Mouse (Mus musculus): ENCODE results near the gene Rnf144b. TPM values are rescaled to one million over a fixed set of nuclear protein-coding genes. Genes with fewer than 3 reads are reported as not detected.

Gene Rnf144b
- polyA plus RNA-seq, 1 experiment from 2014 or later, result 1.3 TPM

DNA sequence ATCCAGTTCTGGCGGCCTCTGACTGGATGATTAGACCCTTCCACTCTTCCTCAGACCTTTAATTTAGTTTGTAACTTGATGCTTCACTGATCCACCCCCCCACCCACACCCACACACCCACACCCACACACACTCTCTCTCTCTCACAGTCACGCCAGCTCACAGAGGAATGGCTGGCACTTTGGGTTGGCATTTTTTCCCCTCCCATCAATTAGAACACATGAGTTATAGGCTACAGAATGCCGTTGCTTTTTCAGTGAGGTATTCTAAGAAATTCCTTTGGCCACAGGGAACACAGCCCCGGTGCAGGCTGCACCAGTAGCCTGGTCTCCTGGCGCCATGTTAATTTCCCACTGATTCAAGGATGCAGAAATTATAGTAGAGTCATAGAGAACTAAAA is 3.1 kb downstream of the Rnf144b start:
- 75% methylated on average over 5 of the region's 5 CpGs for WGBS
- Histone ChIP-seq H3K9ac (no peak overlapping the region), H3K9me3 (no peaks in the 10 kb centered on the region), H3K4me2 (no peak overlapping the region), H3K36me3 (no peaks in the 10 kb centered on the region), H3K4me3 (no peak overlapping the region), H3K27ac (no peak overlapping the region), H3K27me3 (peaks cover 25% of the 10 kb centered on the region), H3K4me1 (peaks cover 11% of the 10 kb centered on the region)
- no peak for ATAC-seq (ENCODE audit: borderline replicate concordance, extremely low read depth, low FRiP score, low TSS enrichment)

GRCm38 (mm10) chr13:47129090-47129489 is 6.6 kb downstream of the Rnf144b start:
- Histone ChIP-seq H3K4me2 (no peak overlapping the region), H3K36me3 (no peaks in the 10 kb centered on the region), H3K4me3 (no peak overlapping the region), H3K9me3 (no peaks in the 10 kb centered on the region), H3K27ac (no peak overlapping the region), H3K27me3 (no peaks in the 10 kb centered on the region; the same call in 1 of the 2 replicates), H3K4me1 (no peaks in the 10 kb centered on the region), H3K9ac (no peak overlapping the region)
- WGBS, result 63% methylated on average over 4 of the region's 4 CpGs
- ATAC-seq (ENCODE audit: borderline replicate concordance, extremely low read depth, low FRiP score, low TSS enrichment), result no peak

DNA sequence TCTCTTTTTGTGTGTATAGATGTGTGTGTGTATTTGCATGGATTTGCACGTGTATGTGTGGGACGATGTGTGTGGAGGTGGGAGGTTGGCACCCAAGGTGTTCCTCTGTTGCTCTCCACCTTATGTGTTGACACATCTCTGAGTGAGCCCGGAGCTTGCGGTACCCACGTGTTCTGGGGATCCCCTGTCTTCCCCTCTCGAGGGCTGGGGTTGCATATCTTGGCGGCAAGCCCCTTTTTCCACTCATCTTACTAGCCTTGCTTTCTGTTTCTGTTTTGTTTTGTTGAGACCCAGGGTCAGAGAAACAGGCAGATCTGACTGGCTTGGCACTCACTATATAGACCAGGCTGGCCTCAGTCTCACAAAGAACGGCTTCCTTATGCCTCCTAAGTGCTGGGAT is 10.6 kb downstream of the Rnf144b start:
- Histone ChIP-seq H3K9ac (no peak overlapping the region), H3K4me3 (no peak overlapping the region), H3K9me3 (no peaks in the 10 kb centered on the region), H3K27ac (no peak overlapping the region), H3K4me1 (no peaks in the 10 kb centered on the region), H3K27me3 (no peaks in the 10 kb centered on the region; the same call in 1 of the 2 replicates), H3K36me3 (no peaks in the 10 kb centered on the region), H3K4me2 (no peak overlapping the region)
- no peak for ATAC-seq (ENCODE audit: borderline replicate concordance, extremely low read depth, low FRiP score, low TSS enrichment)
- 77% methylated on average over 8 of the region's 8 CpGs for WGBS

DNA sequence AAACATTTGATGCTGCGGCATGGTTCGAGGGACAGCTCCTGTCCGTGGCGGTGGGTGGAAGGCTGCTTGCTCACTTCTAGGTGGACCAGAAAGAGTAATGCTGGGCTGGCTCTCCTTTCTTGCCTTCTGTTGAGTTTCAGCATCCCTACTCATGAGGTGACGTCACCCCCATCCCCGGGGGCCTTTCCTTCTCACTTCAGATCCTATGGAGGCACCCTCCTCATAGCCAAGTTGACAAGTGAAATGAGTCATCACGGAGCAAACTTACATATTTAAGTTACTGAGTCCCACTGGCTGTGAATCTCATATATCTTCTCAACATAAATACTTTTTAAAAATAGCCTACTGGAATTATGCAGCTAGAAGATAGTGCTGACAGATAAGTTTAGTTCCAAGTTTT is 12.4 kb downstream of the Rnf144b start:
- Histone ChIP-seq H3K27me3 (no peaks in the 10 kb centered on the region; the same call in 1 of the 2 replicates), H3K36me3 (no peaks in the 10 kb centered on the region), H3K4me2 (no peak overlapping the region), H3K4me1 (no peaks in the 10 kb centered on the region), H3K9ac (no peak overlapping the region), H3K27ac (no peak overlapping the region), H3K4me3 (no peak overlapping the region), H3K9me3 (no peaks in the 10 kb centered on the region)
- WGBS, result 92% methylated on average over 7 of the region's 7 CpGs
- ATAC-seq (ENCODE audit: borderline replicate concordance, extremely low read depth, low FRiP score, low TSS enrichment), result no peak

DNA sequence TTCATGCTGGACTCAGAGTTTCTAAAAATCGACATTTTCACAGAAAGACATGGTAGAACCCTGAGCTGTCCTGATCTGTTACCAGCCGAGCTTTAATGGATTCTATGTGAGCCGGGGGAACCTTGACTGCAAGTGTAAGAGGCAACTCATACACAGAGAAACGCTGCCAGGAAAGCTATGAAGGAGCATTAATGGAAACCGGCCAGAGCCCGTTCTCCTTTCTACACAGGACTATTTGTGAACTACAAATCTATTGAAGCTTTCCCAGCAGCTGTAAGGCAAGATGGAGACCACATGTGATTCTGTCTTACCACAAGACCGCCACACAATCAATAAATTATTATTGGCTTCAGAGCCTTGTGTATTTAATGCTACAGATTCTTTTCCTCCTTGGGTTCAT is 13.3 kb downstream of the Rnf144b start:
- no peaks in the 10 kb centered on the region for H3K36me3 ChIP-seq
- no peak for ATAC-seq (ENCODE audit: borderline replicate concordance, extremely low read depth, low FRiP score, low TSS enrichment)
- H3K4me2 ChIP-seq, result no peak overlapping the region
- H3K4me1 ChIP-seq, result no peaks in the 10 kb centered on the region
- H3K4me3 ChIP-seq, result no peak overlapping the region
- H3K27ac ChIP-seq, result no peak overlapping the region
- no peaks in the 10 kb centered on the region for H3K9me3 ChIP-seq
- no peak overlapping the region for H3K9ac ChIP-seq
- 74% methylated on average over 7 of the region's 7 CpGs for WGBS
- no peaks in the 10 kb centered on the region; the same call in 1 of the 2 replicates for H3K27me3 ChIP-seq

- Histone ChIP-seq H3K9ac (no peak overlapping the region), H3K27me3 (no peaks in the 10 kb centered on the region), H3K36me3 (no peaks in the 10 kb centered on the region), H3K4me2 (no peak overlapping the region), H3K4me3 (no peak overlapping the region), H3K27ac (no peak overlapping the region), H3K4me1 (peaks cover 6% of the 10 kb centered on the region; the same call in 1 of the 2 replicates), H3K9me3 (no peaks in the 10 kb centered on the region)
- ATAC-seq (ENCODE audit: borderline replicate concordance, extremely low read depth, low FRiP score, low TSS enrichment), result no peak
- 65% methylated on average over 6 of the region's 6 CpGs for WGBS
These were observed 20.3 kb downstream of the Rnf144b start for GRCm38 (mm10) chr13:47142764-47143163.

GRCm38 (mm10) chr13:47145939-47146338 is 23.5 kb downstream of the Rnf144b start:
- no peak for ATAC-seq (ENCODE audit: borderline replicate concordance, extremely low read depth, low FRiP score, low TSS enrichment)

GRCm38 (mm10) chr13:47146388-47146787 is 23.9 kb downstream of the Rnf144b start:
- Histone ChIP-seq H3K4me2 (no peak overlapping the region), H3K36me3 (no peaks in the 10 kb centered on the region), H3K9ac (no peak overlapping the region), H3K27ac (no peak overlapping the region), H3K4me1 (peaks cover 10% of the 10 kb centered on the region), H3K4me3 (no peak overlapping the region), H3K9me3 (no peaks in the 10 kb centered on the region), H3K27me3 (no peaks in the 10 kb centered on the region)
- 50% methylated on average over 7 of the region's 7 CpGs for WGBS
- no peak for ATAC-seq (ENCODE audit: borderline replicate concordance, extremely low read depth, low FRiP score, low TSS enrichment)

More at GRCm38 (mm10) chr13:47145939-47146338, 23.5 kb downstream of the Rnf144b start:
- Histone ChIP-seq H3K9ac (no peak overlapping the region), H3K36me3 (no peaks in the 10 kb centered on the region), H3K27me3 (no peaks in the 10 kb centered on the region), H3K9me3 (no peaks in the 10 kb centered on the region), H3K4me1 (peaks cover 10% of the 10 kb centered on the region), H3K27ac (no peak overlapping the region), H3K4me3 (no peak overlapping the region), H3K4me2 (no peak overlapping the region)
- WGBS, result 33% methylated on average over 9 of the region's 9 CpGs

- 44% methylated on average over 11 of the region's 11 CpGs for WGBS
- no peaks in the 10 kb centered on the region for H3K27me3 ChIP-seq
- H3K4me1 ChIP-seq, result peaks cover 10% of the 10 kb centered on the region
- H3K9ac ChIP-seq, result no peak overlapping the region
- ATAC-seq (ENCODE audit: borderline replicate concordance, extremely low read depth, low FRiP score, low TSS enrichment), result no peak
- no peak overlapping the region; the same call in 1 of the 2 replicates for H3K4me2 ChIP-seq
- H3K4me3 ChIP-seq, result no peak overlapping the region
- no peaks in the 10 kb centered on the region for H3K9me3 ChIP-seq
- H3K36me3 ChIP-seq, result no peaks in the 10 kb centered on the region
- no peak overlapping the region for H3K27ac ChIP-seq
These were observed 26.1 kb downstream of the Rnf144b start for GRCm38 (mm10) chr13:47148573-47148972.

DNA sequence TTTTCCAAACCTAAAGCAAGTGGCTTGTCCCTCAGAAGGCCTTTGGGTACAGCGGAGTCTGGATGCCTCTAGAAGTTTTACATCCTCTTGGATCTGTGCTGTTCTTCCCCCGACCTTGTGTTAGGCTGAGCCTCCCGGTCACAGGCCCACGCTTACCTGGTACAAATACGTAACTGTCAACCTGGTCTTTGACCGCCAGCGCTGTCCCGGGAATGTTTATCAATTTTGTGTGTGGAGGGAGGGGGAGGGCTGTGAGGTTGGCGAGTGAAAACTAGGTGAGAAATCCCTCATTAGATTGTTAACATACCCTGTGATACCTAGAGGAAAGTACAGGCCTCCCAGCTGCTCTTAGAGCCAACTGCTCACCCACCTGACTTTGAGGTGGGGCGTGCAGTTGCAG is 27.5 kb downstream of the Rnf144b start:
- Histone ChIP-seq H3K4me1 (peaks cover 10% of the 10 kb centered on the region), H3K4me3 (no peak overlapping the region), H3K4me2 (no peak overlapping the region), H3K36me3 (no peaks in the 10 kb centered on the region), H3K27me3 (no peaks in the 10 kb centered on the region), H3K27ac (no peak overlapping the region), H3K9me3 (no peaks in the 10 kb centered on the region), H3K9ac (no peak overlapping the region)
- 77% methylated on average over 10 of the region's 10 CpGs for WGBS
- ATAC-seq (ENCODE audit: borderline replicate concordance, extremely low read depth, low FRiP score, low TSS enrichment), result no peak

DNA sequence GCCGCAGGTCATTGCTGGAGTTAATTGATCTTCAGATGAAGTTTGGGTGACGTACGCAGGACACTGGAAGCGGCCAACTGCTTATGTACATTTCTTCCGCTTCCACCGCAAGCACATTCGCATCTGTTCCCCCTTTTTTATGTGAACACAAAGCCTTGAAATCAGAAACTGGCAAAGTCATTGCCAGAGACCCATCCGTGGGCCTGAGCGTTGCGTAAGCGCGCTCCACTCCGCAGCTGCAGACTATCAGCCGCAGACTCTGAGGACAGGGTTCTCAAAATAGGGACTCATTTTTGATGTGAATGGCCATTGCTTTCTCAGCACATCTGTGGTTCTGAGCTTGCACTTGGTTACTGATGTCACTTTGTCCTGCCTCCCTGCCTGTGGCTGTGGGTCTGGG is 28.6 kb downstream of the Rnf144b start:
- no peak overlapping the region for H3K9ac ChIP-seq
- H3K27ac ChIP-seq, result no peak overlapping the region
- H3K36me3 ChIP-seq, result no peaks in the 10 kb centered on the region
- no peak overlapping the region for H3K4me3 ChIP-seq
- H3K4me2 ChIP-seq, result no peak overlapping the region
- H3K27me3 ChIP-seq, result no peaks in the 10 kb centered on the region
- no peaks in the 10 kb centered on the region for H3K9me3 ChIP-seq
- no peak for ATAC-seq (ENCODE audit: borderline replicate concordance, extremely low read depth, low FRiP score, low TSS enrichment)
- 71% methylated on average over 14 of the region's 14 CpGs for WGBS
- H3K4me1 ChIP-seq, result peaks cover 5% of the 10 kb centered on the region; the same call in 1 of the 2 replicates

- no peak for ATAC-seq (ENCODE audit: borderline replicate concordance, extremely low read depth, low FRiP score, low TSS enrichment)
- H3K4me3 ChIP-seq, result no peak overlapping the region
- 33% methylated on average over 7 of the region's 7 CpGs for WGBS
- no peak overlapping the region for H3K4me2 ChIP-seq
- H3K9ac ChIP-seq, result no peak overlapping the region
- H3K36me3 ChIP-seq, result no peaks in the 10 kb centered on the region
- H3K4me1 ChIP-seq, result peaks cover 5% of the 10 kb centered on the region; the same call in 1 of the 2 replicates
- no peak overlapping the region for H3K27ac ChIP-seq
- H3K27me3 ChIP-seq, result no peaks in the 10 kb centered on the region
- no peaks in the 10 kb centered on the region for H3K9me3 ChIP-seq
These were observed 29.9 kb downstream of the Rnf144b start for GRCm38 (mm10) chr13:47152390-47152789.

GRCm38 (mm10) chr13:47153206-47153605 is 30.8 kb downstream of the Rnf144b start:
- ATAC-seq (ENCODE audit: borderline replicate concordance, extremely low read depth, low FRiP score, low TSS enrichment), result no peak
- Histone ChIP-seq H3K36me3 (no peaks in the 10 kb centered on the region), H3K9me3 (no peaks in the 10 kb centered on the region), H3K27ac (no peak overlapping the region), H3K4me2 (no peak overlapping the region), H3K4me1 (peaks cover 5% of the 10 kb centered on the region; the same call in 1 of the 2 replicates), H3K9ac (no peak overlapping the region), H3K4me3 (no peak overlapping the region), H3K27me3 (no peaks in the 10 kb centered on the region)
- WGBS, result 71% methylated on average over 5 of the region's 5 CpGs

Data from lung, embryonic 15.5 days (tissue).